Mouse (Mus musculus): ENCODE results near the gene Ost4. TPM values are rescaled to one million over a fixed set of nuclear protein-coding genes. Genes with fewer than 3 reads are reported as not detected.
"Not testable (repeated sequence)": the region's sequence is repeated elsewhere in the genome, so short reads cannot be mapped to it uniquely, and the experiment has no call there.

Gene Ost4
- polyA plus RNA-seq, 1 experiment from 2014 or later = 246 TPM

DNA sequence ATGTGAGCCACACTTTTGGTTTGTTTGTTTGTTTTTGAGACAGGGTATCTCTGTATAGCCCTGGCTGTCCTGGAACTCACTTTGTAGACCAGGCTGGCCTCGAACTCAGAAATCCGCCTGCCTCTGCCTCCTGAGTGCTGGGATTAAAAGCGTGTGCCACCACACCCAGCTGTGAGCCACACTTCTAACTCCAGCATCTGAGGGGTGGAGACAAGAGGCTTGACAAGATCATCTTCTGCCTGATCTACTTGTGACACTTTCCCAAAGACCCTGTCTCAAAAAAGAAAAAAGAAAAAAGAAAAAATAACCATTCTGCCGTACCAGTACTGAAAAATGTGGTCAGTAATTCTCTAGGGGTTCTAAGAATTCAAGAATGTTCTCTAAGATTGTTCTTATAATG, 25.7 kb downstream of the Ost4 start:
- ATAC-seq (ENCODE audit: low FRiP score, low TSS enrichment); H3K27ac ChIP-seq (replicated peaks; ENCODE audit: low read depth, low read length); H3K4me1 ChIP-seq (ENCODE audit: control insufficient read depth, insufficient read depth, low read length); H3K4me3 ChIP-seq (replicated peaks; ENCODE audit: low read depth, low read length); H3K9ac ChIP-seq (replicated peaks; ENCODE audit: low read length); DNase-seq; H3K4me2 ChIP-seq (ENCODE audit: low read length); H3K9me3 ChIP-seq (ENCODE audit: control insufficient read depth, low read length); H3K27me3 ChIP-seq (ENCODE audit: control insufficient read depth, insufficient read depth, low read length): not testable (repeated sequence)
- WGBS = 88% methylated on average over 4 of the region's 4 CpGs
- peaks cover 15% of the 10 kb centered on the region for H3K36me3 ChIP-seq (ENCODE audit: control insufficient read depth, insufficient read depth, low read length)

DNA sequence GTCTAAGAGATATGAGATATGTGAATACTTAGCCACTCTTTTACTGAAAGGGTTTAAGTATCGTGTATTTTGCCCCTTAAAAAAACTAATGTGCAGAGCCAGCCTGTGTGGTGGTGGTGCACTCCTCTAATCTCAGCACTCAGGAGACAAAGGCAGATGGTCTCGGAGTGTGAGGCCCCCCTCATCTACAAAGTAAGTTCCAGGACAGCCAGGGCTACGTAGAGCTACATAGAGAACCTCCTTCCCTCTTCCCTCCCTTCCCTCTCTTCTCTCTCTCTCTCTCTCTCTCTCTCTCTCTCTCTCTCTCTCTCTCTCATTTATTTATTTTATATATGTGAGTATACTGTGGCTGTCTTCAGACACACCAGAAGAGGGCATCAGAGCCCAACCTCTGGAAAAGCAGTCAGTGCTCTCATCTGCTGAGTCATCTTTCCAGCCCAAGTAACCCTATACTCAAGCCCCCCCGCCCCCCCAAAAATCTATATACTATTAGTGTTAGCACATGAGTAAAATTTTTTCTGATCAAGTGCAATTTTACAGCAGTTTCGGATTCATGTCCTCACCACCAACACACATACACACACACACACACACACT, 28.1 kb downstream of the Ost4 start:
- H3K9ac ChIP-seq (replicated peaks; ENCODE audit: low read length) = no peak overlapping the region
- 83% methylated on average over 5 of the region's 5 CpGs for WGBS
- H3K4me3 ChIP-seq (replicated peaks; ENCODE audit: low read depth, low read length) = no peak overlapping the region
- no peaks in the 10 kb centered on the region for H3K27me3 ChIP-seq (ENCODE audit: control insufficient read depth, insufficient read depth, low read length)
- ATAC-seq (ENCODE audit: low FRiP score, low TSS enrichment) (no peak), DNase-seq (no peak)
- H3K4me1 ChIP-seq (ENCODE audit: control insufficient read depth, insufficient read depth, low read length) = no peaks in the 10 kb centered on the region
- no peak overlapping the region for H3K27ac ChIP-seq (replicated peaks; ENCODE audit: low read depth, low read length)
- peaks cover 39% of the 10 kb centered on the region for H3K36me3 ChIP-seq (ENCODE audit: control insufficient read depth, insufficient read depth, low read length)
- H3K9me3 ChIP-seq (ENCODE audit: control insufficient read depth, low read length) = no peaks in the 10 kb centered on the region
- H3K4me2 ChIP-seq (ENCODE audit: low read length) = no peak overlapping the region

DNA sequence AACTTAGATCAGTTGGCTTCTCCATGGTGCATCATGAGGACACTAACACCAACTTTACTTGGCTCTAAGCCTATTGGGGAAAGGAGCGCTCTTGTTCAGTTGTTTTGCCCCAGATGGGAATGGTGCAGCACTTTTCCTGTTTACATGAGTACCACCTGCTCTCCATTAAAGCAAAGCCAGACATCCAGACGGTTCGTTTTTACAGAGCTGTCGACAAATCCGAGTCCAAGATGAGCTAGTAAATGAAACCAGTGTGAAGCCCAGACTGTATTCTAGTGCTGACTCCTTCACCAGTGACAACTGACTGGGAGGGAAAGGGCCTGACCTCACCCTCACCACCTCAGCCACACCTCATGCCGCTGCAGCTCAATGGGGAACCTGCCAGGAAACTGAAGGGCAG, 29.0 kb downstream of the Ost4 start:
- 74% methylated on average over 6 of the region's 6 CpGs for WGBS
- H3K9me3 ChIP-seq (ENCODE audit: control insufficient read depth, low read length) = no peaks in the 10 kb centered on the region
- no peak for ATAC-seq (ENCODE audit: low FRiP score, low TSS enrichment)
- H3K4me1 ChIP-seq (ENCODE audit: control insufficient read depth, insufficient read depth, low read length) = no peaks in the 10 kb centered on the region
- no peak overlapping the region for H3K9ac ChIP-seq (replicated peaks; ENCODE audit: low read length)
- peaks cover 47% of the 10 kb centered on the region for H3K36me3 ChIP-seq (ENCODE audit: control insufficient read depth, insufficient read depth, low read length)
- H3K4me3 ChIP-seq (replicated peaks; ENCODE audit: low read depth, low read length) = no peak overlapping the region
- no peaks in the 10 kb centered on the region for H3K27me3 ChIP-seq (ENCODE audit: control insufficient read depth, insufficient read depth, low read length)
- no peak overlapping the region for H3K27ac ChIP-seq (replicated peaks; ENCODE audit: low read depth, low read length)
- DNase-seq = no peak
- no peak overlapping the region for H3K4me2 ChIP-seq (ENCODE audit: low read length)

DNA sequence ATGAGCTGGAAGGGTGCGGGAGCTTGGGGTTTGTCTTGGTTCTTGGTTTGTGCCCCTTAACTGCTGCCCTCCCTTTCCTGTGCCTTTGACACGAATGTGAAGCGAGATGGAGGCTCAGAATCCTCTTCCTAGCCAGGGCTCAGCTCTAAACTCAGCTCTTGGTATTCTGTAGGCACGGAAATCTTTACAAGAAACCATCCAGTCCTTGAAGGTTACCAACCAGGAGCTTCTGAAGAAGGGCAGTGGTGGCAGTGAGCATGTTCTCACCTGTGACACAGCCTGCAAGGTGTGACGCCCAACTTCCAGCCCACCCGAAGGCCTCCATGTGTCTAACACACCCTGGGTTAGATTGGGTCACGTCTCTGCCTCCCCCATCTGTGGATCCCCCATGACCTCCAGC, 33.2 kb downstream of the Ost4 start:
- 93% methylated on average over 7 of the region's 7 CpGs for WGBS
- no peak overlapping the region for H3K4me2 ChIP-seq (ENCODE audit: low read length)
- DNase-seq (no peak), ATAC-seq (ENCODE audit: low FRiP score, low TSS enrichment) (no peak)
- no peak overlapping the region for H3K9ac ChIP-seq (replicated peaks; ENCODE audit: low read length)
- H3K27me3 ChIP-seq (ENCODE audit: control insufficient read depth, insufficient read depth, low read length) = no peaks in the 10 kb centered on the region
- H3K4me1 ChIP-seq (ENCODE audit: control insufficient read depth, insufficient read depth, low read length) = peaks cover 7% of the 10 kb centered on the region
- no peak overlapping the region for H3K27ac ChIP-seq (replicated peaks; ENCODE audit: low read depth, low read length)
- peaks cover 74% of the 10 kb centered on the region for H3K36me3 ChIP-seq (ENCODE audit: control insufficient read depth, insufficient read depth, low read length)
- H3K4me3 ChIP-seq (replicated peaks; ENCODE audit: low read depth, low read length) = no peak overlapping the region
- no peaks in the 10 kb centered on the region for H3K9me3 ChIP-seq (ENCODE audit: control insufficient read depth, low read length)

DNA sequence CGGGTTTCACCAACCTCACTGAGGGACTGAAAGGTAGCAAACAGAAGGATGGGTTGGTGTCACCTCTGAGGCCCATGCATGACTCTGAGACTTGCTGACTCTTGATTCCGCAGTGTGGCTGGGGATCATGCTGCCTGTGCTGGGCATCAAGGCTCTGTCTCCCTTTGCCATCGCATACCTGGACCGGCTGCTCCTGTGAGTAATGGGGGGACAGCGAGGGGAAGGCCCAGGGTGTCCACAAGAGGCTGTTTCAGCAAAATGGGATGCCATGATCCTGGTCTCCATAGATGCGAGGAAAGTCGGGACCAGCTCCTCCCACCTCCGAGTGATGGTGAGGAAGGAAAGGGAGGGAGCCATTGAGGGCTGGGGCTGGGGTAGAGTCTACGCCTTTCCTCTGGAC, 35.0 kb downstream of the Ost4 start:
- H3K9me3 ChIP-seq (ENCODE audit: control insufficient read depth, low read length) = no peaks in the 10 kb centered on the region
- H3K4me1 ChIP-seq (ENCODE audit: control insufficient read depth, insufficient read depth, low read length) = peaks cover 7% of the 10 kb centered on the region
- peaks cover 67% of the 10 kb centered on the region for H3K36me3 ChIP-seq (ENCODE audit: control insufficient read depth, insufficient read depth, low read length)
- DNase-seq (no peak), ATAC-seq (ENCODE audit: low FRiP score, low TSS enrichment) (no peak)
- no peaks in the 10 kb centered on the region for H3K27me3 ChIP-seq (ENCODE audit: control insufficient read depth, insufficient read depth, low read length)
- H3K27ac ChIP-seq (replicated peaks; ENCODE audit: low read depth, low read length) = no peak overlapping the region
- no peak overlapping the region for H3K4me3 ChIP-seq (replicated peaks; ENCODE audit: low read depth, low read length)
- H3K9ac ChIP-seq (replicated peaks; ENCODE audit: low read length) = no peak overlapping the region
- 94% methylated on average over 9 of the region's 9 CpGs for WGBS
- no peak overlapping the region for H3K4me2 ChIP-seq (ENCODE audit: low read length)

DNA sequence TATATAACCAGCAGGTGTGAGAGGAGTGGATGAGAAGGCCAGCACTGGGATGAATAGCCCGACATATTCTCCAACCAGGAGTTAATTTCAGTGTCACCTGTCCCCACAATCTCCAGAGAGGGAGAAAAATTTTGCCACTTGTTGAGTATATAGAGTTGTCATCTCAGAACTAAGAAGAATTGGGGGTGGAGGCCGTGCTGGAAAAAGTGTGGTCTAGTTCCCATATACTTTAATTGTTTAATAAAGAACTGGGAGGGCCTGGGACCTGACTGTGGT, 37.5 kb downstream of the Ost4 start:
- DNase-seq (no peak), ATAC-seq (ENCODE audit: low FRiP score, low TSS enrichment) (no peak)
- Histone ChIP-seq H3K9ac (replicated peaks; ENCODE audit: low read length) (peak overlapping the region; percentile 92), H3K27ac (replicated peaks; ENCODE audit: low read depth, low read length) (peak overlapping the region; percentile 52), H3K4me3 (replicated peaks; ENCODE audit: low read depth, low read length) (peak overlapping the region; percentile 86), H3K27me3 (ENCODE audit: control insufficient read depth, insufficient read depth, low read length) (no peaks in the 10 kb centered on the region), H3K4me1 (ENCODE audit: control insufficient read depth, insufficient read depth, low read length) (peaks cover 7% of the 10 kb centered on the region), H3K36me3 (ENCODE audit: control insufficient read depth, insufficient read depth, low read length) (peaks cover 64% of the 10 kb centered on the region), H3K4me2 (ENCODE audit: low read length) (peak overlapping the region; percentile 89), H3K9me3 (ENCODE audit: control insufficient read depth, low read length) (no peaks in the 10 kb centered on the region)
- 22% methylated on average over 2 of the region's 2 CpGs for whole genome bisulfite sequencing

DNA sequence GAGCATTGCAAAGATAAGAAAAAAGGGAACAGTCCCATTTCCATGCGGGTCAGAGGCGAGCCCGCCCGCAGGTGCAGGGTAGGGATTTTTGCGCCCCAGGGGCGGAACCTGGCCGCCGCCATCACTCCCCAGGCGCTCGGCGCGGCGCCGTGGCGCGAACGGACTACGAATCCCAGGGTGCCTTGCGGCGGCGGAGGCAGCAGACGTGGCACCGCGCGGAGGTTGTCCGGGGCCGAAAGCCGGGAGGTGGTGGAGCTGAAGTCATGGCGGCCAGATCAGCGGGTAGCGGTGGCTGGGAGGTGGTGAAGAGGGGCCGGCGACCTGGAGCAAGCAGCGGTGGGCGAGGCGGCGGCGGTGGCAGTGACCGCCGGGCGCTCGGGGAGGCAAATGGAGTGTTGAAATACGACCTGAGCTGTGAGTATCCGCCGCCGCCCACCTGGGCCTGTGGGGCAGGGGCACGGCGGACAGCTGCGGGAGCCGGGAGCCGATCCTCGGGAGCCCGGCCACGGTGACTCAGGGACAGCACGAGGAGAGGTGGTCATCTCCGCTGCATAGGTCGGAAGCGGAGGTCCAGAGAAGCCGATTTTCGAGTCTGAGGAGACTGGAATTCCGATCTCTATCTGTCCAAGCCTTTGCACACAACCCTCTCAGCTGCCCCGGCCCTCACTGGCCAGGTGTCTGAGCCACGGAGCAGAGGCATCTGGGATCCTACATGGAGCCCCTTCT, 38.0 kb downstream of the Ost4 start:
- H3K27me3 ChIP-seq (ENCODE audit: control insufficient read depth, insufficient read depth, low read length) = no peaks in the 10 kb centered on the region
- H3K4me1 ChIP-seq (ENCODE audit: control insufficient read depth, insufficient read depth, low read length) = peaks cover 7% of the 10 kb centered on the region
- H3K4me2 ChIP-seq (ENCODE audit: low read length) = peak overlapping the region; percentile 89
- peak overlapping the region; percentile 86 for H3K4me3 ChIP-seq (replicated peaks; ENCODE audit: low read depth, low read length)
- DNase-seq (peak; percentile 93), ATAC-seq (ENCODE audit: low FRiP score, low TSS enrichment) (peak; percentile 92)
- peak overlapping the region; percentile 92 for H3K9ac ChIP-seq (replicated peaks; ENCODE audit: low read length)
- no peaks in the 10 kb centered on the region for H3K9me3 ChIP-seq (ENCODE audit: control insufficient read depth, low read length)
- H3K27ac ChIP-seq (replicated peaks; ENCODE audit: low read depth, low read length) = peak overlapping the region; percentile 52
- WGBS = under 1% methylated on average over 63 of the region's 63 CpGs
- H3K36me3 ChIP-seq (ENCODE audit: control insufficient read depth, insufficient read depth, low read length) = peaks cover 64% of the 10 kb centered on the region

DNA sequence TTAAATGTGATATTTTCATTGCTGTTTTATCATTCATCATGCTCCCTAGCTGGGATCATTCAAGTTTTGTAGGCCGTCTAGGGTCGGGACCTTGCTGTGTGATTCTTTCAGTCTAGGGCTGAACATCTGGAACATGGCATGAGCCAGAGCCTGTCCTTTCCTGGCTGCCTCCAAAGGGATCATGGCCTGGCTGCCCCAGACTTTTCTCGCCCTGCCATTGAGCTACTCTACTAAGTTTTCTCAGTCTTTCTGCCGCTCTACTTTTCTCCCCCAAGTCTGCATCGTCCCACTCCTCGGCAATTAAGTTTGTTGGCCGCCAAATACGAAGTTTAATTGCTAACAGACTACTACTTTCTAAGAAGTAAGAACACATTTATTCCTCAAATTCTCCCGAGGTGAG, 38.6 kb downstream of the Ost4 start:
- H3K4me3 ChIP-seq (replicated peaks; ENCODE audit: low read depth, low read length) = peak overlapping the region; percentile 86

DNA sequence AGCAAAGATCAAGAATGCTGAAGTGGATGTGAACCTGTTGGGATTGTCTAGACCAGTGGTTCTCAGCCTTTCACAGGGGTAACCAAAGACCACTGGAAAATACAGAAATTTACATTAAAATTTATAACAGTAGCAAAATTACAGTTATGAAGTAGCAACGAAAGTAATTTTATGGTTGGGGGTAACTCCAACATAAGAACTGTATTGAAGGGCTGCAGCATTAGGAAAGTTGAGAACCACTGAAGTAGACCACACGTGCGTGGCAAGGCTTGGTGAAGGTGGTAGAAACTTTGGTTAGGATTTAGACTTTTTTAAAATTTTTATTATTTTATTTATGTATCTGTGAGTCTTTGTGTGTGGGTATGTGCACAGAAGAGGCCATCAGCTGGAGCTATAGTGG, 39.9 kb downstream of the Ost4 start, which contains the start of gene Tmem214:
Gene Tmem214 (plus strand): TSS at position 301 of the 400 bp plus-strand sequence.
- H3K27ac ChIP-seq (replicated peaks; ENCODE audit: low read depth, low read length) = no peak within 1 kb of the TSS
- peak within 1 kb of the TSS; percentile 89; the same call in 1 of the 2 replicates for H3K4me2 ChIP-seq (ENCODE audit: low read length)
- no peaks in the 10 kb centered on the region for H3K9me3 ChIP-seq (ENCODE audit: control insufficient read depth, low read length)
- no peak within 1 kb of the TSS for H3K9ac ChIP-seq (replicated peaks; ENCODE audit: low read length)
- H3K36me3 ChIP-seq (ENCODE audit: control insufficient read depth, insufficient read depth, low read length) = peaks cover 62% of the 10 kb centered on the region
- no peak within 1 kb of the TSS for H3K4me3 ChIP-seq (replicated peaks; ENCODE audit: low read depth, low read length)
- peaks cover 7% of the 10 kb centered on the region for H3K4me1 ChIP-seq (ENCODE audit: control insufficient read depth, insufficient read depth, low read length)
- WGBS = 99% methylated on average over 3 of the region's 3 CpGs
- DNase-seq (no peak), ATAC-seq (ENCODE audit: low FRiP score, low TSS enrichment) (no peak)
- H3K27me3 ChIP-seq (ENCODE audit: control insufficient read depth, insufficient read depth, low read length) = no peaks in the 10 kb centered on the region

More for the DNA sequence above, 38.6 kb downstream of the Ost4 start:
- 15% methylated on average over 9 of the region's 9 CpGs for WGBS
- Histone ChIP-seq H3K9me3 (ENCODE audit: control insufficient read depth, low read length) (no peaks in the 10 kb centered on the region), H3K4me2 (ENCODE audit: low read length) (peak overlapping the region; percentile 89), H3K36me3 (ENCODE audit: control insufficient read depth, insufficient read depth, low read length) (peaks cover 64% of the 10 kb centered on the region), H3K4me1 (ENCODE audit: control insufficient read depth, insufficient read depth, low read length) (peaks cover 7% of the 10 kb centered on the region), H3K27me3 (ENCODE audit: control insufficient read depth, insufficient read depth, low read length) (no peaks in the 10 kb centered on the region), H3K27ac (replicated peaks; ENCODE audit: low read depth, low read length) (peak overlapping the region; percentile 52; the same call in 1 of the 2 replicates), H3K9ac (replicated peaks; ENCODE audit: low read length) (peak overlapping the region; percentile 92)
- ATAC-seq (ENCODE audit: low FRiP score, low TSS enrichment) (no peak), DNase-seq (no peak)
